Comparison of ENCODE assay signal across 15 mouse cellular contexts in genomic region chr4:87384469-87385044, GRCm38 (mm10).
DNase-seq lines count a peak whose midpoint lies in the region; ATAC-seq lines count a peak whose summit lies in the region.
"Had no signal": no experiment of that assay in that cellular context is flagged by ENCODE, and none has a peak within 500 bp of the region (broad histone marks: within the 10 kb centered on the region; RNA-seq: fewer than 3 reads in every experiment).

No protein-coding gene starts in this region.

- no peaks in the 10 kb centered on the region for H3K36me3 ChIP-seq in kidney, embryonic 14.5 days (ENCODE audit: control insufficient read depth, insufficient read depth, low read length)
- no peaks in the 10 kb centered on the region for H3K36me3 ChIP-seq in midbrain, embryonic 10.5 days
- no peaks in the 10 kb centered on the region for H3K36me3 ChIP-seq in midbrain, embryonic 13.5 days
- no peaks in the 10 kb centered on the region for H3K36me3 ChIP-seq in hindbrain, embryonic 16.5 days (ENCODE audit: control insufficient read depth, insufficient read depth, low read length)
- H3K36me3 ChIP-seq: intestine, embryonic 15.5 days; liver, embryonic 12.5 days had no signal

- H3K27me3 ChIP-seq in kidney, embryonic 14.5 days (ENCODE audit: control insufficient read depth, insufficient read depth, low read length): peaks cover 8% of the 10 kb centered on the region; the same call in 1 of the 2 replicates
- H3K27me3 ChIP-seq in midbrain, embryonic 10.5 days (ENCODE audit: low read depth, poor library complexity, severe bottlenecking): no peaks in the 10 kb centered on the region
- no peaks in the 10 kb centered on the region for H3K27me3 ChIP-seq in midbrain, embryonic 13.5 days
- no peaks in the 10 kb centered on the region for H3K27me3 ChIP-seq in hindbrain, embryonic 16.5 days (replicated peaks; ENCODE audit: control insufficient read depth, insufficient read depth, low read length)
- H3K27me3 ChIP-seq: intestine, embryonic 15.5 days; liver, embryonic 12.5 days had no signal

- peaks cover 20% of the 10 kb centered on the region for H3K4me1 ChIP-seq in kidney, embryonic 14.5 days (ENCODE audit: control insufficient read depth, insufficient read depth, low read length)
- H3K4me1 ChIP-seq in midbrain, embryonic 10.5 days: peaks cover 36% of the 10 kb centered on the region
- H3K4me1 ChIP-seq in midbrain, embryonic 13.5 days (replicated peaks): peaks cover 19% of the 10 kb centered on the region
- H3K4me1 ChIP-seq in hindbrain, embryonic 16.5 days (ENCODE audit: control insufficient read depth, insufficient read depth, low read depth, low read length): peaks cover 7% of the 10 kb centered on the region
- H3K4me1 ChIP-seq: intestine, embryonic 15.5 days; liver, embryonic 12.5 days had no signal

- no peak overlapping the region for H3K4me2 ChIP-seq in kidney, embryonic 14.5 days (replicated peaks; ENCODE audit: low read depth, low read length)
- H3K4me2 ChIP-seq in midbrain, embryonic 13.5 days (replicated peaks): no peak overlapping the region
- no peak overlapping the region for H3K4me2 ChIP-seq in hindbrain, embryonic 16.5 days (ENCODE audit: low read length)
- H3K4me2 ChIP-seq: intestine, embryonic 15.5 days; liver, embryonic 12.5 days had no signal

- peak; percentile 20 for DNase-seq in adrenal gland, postnatal 14 days
- DNase-seq in adrenal gland, postnatal 4 days (ENCODE audit: low spot score in 2 of 2): no peak
- DNase-seq in kidney, adult 18-20 months: no peak
- DNase-seq in midbrain, embryonic 10.5 days (ENCODE audit: low spot score): no peak
- no peak for DNase-seq in testis, postnatal 14 days (ENCODE audit: low spot score)
- DNase-seq: adrenal gland, postnatal 25 days; cerebellum, postnatal 25 days; forebrain, postnatal 0 days; heart, postnatal 14 days had no signal

- no peak overlapping the region for H3K27ac ChIP-seq in kidney, embryonic 14.5 days (ENCODE audit: low read depth, low read length)
- peak overlapping the region; percentile 81 for H3K27ac ChIP-seq in midbrain, embryonic 10.5 days (replicated peaks)
- no peak overlapping the region for H3K27ac ChIP-seq in midbrain, embryonic 13.5 days
- H3K27ac ChIP-seq in hindbrain, embryonic 16.5 days (ENCODE audit: low read depth, low read length): no peak overlapping the region
- H3K27ac ChIP-seq: intestine, embryonic 15.5 days; liver, embryonic 12.5 days had no signal

- no peak overlapping the region for H3K9ac ChIP-seq in kidney, embryonic 14.5 days (ENCODE audit: low read depth, low read length)
- no peak overlapping the region for H3K9ac ChIP-seq in midbrain, embryonic 13.5 days (replicated peaks)
- H3K9ac ChIP-seq in hindbrain, embryonic 16.5 days (ENCODE audit: low read depth, low read length): no peak overlapping the region
- H3K9ac ChIP-seq: forebrain, postnatal 0 days; intestine, embryonic 15.5 days; liver, embryonic 12.5 days had no signal

- no peak overlapping the region for H3K4me3 ChIP-seq in kidney, embryonic 14.5 days (ENCODE audit: low read length)
- no peak overlapping the region for H3K4me3 ChIP-seq in midbrain, embryonic 10.5 days
- no peak overlapping the region for H3K4me3 ChIP-seq in midbrain, embryonic 13.5 days (replicated peaks)
- H3K4me3 ChIP-seq in hindbrain, embryonic 16.5 days (ENCODE audit: low read length): no peak overlapping the region
- H3K4me3 ChIP-seq: intestine, embryonic 15.5 days; liver, embryonic 12.5 days; myocyte had no signal

- 11% methylated on average over 6 of the region's 6 CpGs for WGBS in kidney, embryonic 14.5 days
- 58% methylated on average over 6 of the region's 6 CpGs for WGBS in midbrain, embryonic 10.5 days
- WGBS in midbrain, embryonic 13.5 days: 35% methylated on average over 6 of the region's 6 CpGs
- WGBS in hindbrain, embryonic 16.5 days: 30% methylated on average over 6 of the region's 6 CpGs

- peak; percentile 77 for ATAC-seq in kidney, embryonic 14.5 days (ENCODE audit: low FRiP score, low TSS enrichment)
- no peak for ATAC-seq in midbrain, embryonic 13.5 days
- ATAC-seq in hindbrain, embryonic 16.5 days: peak; percentile 45; the same call in 1 of the 2 replicates
- ATAC-seq: forebrain, postnatal 0 days; intestine, embryonic 15.5 days; liver, embryonic 12.5 days had no signal

- H3K9me3 ChIP-seq in kidney, embryonic 14.5 days (ENCODE audit: control insufficient read depth, low read length): no peaks in the 10 kb centered on the region
- H3K9me3 ChIP-seq in midbrain, embryonic 10.5 days (replicated peaks): no peaks in the 10 kb centered on the region
- H3K9me3 ChIP-seq in midbrain, embryonic 13.5 days: no peaks in the 10 kb centered on the region
- H3K9me3 ChIP-seq in hindbrain, embryonic 16.5 days (ENCODE audit: control insufficient read depth, low read length): no peaks in the 10 kb centered on the region
- H3K9me3 ChIP-seq: intestine, embryonic 15.5 days; liver, embryonic 12.5 days had no signal
